Mouse (Mus musculus) mesoderm, embryonic 11.5 days (tissue): ENCODE measurements at regions not wholly inside any gene's neighbourhood (a gene's known extent, or its start where the extent isn't known, plus 50 kb on each side); places are given as distances from the start of the nearest gene placed in this dataset.
"Not testable (repeated sequence)": the region's sequence is repeated elsewhere in the genome, so short reads cannot be mapped to it uniquely, and the experiment has no call there.

Source experiments
- DNase-seq: peaks from one replicate; pipeline ENCODE4 v3.0.0-alpha.2; 2012; ENCODE audit warnings: low read depth, low spot score

DNA sequence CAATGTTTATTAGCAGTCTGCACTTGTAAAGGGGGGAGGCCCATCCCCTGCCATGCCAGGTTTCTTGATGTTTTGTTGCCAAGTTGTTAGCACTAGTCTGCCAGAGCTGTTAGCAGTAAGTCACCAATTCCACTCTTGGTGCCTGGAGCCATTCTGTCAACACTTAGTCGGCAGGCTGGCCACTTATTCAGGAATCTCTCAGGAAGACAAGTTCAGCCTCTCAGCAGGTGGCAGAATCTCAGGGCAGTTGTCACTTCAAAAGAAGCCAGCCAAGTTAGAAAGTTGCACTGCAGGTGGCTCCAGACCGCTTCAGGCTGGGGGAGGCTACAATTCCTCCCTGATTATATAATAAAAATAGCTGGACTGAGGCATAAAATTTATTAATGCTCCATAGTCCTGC lies 424.2 kb downstream of the Cdh10 start:
- DNase-seq, result not testable (repeated sequence)

DNA sequence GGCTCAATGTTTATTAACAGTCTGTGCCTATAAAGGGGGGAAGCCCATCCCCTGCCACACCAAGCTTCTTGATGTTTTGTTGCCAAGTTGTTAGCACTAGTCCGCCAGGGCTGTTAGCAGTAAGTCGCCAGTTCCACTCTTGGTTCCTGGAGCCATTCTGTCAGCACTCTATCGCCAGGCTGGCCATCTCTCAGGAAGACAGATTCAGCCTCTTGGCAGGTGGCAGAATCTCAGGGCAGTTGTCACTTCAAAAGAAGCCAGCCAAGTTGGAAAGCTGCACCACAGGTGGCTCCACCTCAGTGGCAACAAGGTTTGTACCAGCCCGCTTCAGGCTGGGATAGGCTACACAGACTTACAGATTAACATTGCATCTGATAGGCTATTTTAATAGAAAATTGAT lies 428.7 kb downstream of the Cdh10 start:
- no peak for DNase-seq

DNA sequence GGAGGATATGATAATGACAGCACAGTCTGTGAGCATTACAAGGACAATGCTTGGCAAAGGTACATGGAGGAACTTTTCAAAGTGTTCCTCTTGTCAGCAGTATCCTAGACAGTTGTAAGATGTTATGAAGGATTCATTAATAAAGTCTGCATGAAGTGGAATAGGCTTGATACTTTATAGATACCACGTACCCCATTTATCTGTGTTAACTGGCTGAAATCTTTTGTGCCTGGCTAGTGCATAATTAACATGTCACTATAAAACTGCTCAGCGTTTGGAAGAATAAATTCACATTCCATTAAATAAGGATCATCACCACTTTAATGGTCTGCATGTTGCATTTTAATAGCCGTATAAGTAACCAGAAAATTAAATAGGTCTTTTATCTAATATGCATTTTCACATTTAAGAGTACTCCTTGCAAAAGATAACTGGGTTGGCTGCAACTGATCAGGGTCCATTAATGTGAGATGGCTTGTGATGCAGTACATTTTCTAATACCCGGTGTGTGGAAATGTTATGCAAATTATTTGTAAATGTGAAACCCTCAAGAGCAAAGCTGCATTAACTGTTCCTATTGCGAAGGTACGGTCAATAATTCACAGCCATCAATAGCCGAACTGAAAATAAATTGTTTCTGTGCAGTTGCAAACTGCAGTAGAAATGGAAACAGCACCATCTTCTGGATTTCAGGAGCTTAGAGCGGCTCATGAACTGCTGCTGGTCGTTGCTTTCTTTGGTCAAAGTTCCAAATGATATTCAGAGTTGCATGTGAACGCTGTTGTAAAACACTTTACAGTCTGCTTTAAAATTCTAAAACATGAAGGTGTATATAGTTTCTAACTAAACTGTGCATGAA lies 457.4 kb downstream of the Cdh10 start:
- peak; percentile 21 for DNase-seq

DNA sequence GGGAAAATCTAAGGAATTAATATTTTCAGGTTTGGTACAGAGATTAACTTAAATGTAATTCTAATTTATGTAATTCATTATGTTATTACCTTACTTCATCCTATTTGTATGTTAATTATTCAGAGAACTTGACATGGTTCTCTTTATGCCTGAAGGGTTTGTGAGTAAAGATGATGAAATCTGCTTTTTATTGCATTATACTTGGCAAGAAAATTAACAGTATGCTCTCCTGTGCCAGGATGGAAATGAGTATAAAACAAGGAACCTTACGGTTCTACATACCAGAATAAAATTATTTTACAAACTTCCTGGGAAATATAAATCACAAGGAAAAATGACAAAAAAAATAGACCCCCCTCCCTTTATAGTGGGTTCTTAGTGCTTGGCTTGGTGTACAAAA lies 497.6 kb downstream of the Cdh10 start:
- DNase-seq, result no peak

DNA sequence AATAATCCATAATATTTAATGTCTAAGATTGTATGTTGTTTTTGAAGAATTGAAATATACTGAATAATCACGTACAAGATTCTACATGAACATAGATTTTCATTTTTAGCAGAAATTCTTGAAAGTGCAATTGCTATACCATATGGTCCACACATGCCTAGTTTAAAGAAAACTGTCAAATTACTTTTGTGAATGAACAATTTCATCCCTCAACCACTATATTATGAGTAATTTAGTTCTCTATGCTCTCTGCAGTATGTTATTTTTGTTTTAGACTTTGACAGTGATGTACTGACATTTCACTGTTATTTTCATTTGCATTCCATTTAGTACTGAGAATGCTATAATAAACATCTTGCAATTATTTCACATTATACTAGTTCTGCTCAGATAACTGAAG lies 537.6 kb downstream of the Cdh10 start:
- no peak for DNase-seq

DNA sequence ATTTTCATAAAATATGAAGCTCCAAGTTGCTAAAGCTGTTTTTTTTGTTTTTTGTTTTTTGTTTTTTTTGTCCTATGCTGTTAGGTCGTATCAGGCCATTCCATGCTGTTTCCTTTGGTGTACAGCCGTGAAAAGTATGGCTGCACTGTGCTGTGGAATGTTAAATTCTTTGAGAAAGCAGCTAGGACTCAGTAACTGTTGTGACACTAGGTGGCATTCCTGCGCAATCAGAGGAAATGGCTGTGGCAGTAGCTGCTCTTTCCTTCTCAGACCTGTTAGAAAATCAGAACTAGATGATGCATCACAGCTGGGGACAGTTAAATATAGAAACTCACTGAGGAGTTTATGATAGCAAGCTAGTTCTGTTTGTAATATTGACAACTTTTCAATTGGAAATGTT lies 541.9 kb downstream of the Cdh10 start:
- DNase-seq, result peak; percentile 9

DNA sequence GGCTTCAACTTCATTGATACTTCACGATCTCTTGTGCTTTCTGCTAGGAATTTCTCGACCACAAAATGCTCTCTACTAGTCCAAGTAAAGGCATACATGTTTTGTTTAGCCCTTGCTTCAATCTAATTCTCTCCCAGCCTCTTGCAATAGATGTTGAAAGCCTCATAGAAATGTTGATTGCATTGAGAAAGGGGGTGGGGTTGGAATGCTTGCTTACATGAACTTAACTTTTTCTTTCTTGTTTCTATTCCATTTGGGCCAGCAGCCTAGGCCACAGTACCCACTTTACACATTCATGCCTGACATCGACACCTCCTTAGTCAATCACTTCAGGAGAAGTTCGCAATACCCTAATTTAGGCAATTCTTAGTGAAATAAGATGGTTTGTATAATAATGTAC lies 571.2 kb downstream of the Cdh10 start:
- no peak for DNase-seq

DNA sequence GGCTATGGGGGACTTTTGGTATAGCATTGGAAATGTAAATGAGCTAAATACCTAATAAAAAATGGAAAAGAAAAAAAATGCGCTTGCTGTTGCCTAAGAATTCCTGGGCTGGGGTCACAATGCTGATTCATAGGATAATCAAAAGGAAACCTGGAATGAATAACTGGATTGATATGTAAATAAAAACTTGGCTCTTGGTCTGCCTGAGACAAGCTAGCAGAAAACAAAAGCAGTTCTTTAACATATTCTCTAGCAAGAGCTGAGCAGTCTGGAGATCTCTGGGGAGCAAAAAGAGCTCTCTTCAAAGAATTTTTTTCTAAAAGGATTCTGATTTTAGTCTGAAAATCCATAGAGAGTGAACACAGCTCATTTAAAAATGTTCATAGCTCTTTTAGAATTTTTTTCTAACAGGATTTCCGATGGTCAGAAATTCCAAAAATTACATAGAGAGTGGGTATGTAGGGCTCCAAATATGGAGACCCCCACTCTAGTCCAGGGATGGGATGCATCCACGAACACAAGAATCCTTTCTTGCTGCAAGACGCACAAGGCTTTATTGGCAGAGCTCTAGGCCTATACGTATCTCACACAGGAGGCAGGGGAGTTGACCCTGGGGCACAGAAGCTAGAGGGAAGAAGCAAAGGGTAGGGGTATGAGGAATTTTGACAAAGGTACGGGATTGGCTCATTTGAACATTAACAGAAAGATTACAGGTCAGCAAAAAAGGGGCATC lies 572.7 kb downstream of the Cdh10 start:
- no peak for DNase-seq

DNA sequence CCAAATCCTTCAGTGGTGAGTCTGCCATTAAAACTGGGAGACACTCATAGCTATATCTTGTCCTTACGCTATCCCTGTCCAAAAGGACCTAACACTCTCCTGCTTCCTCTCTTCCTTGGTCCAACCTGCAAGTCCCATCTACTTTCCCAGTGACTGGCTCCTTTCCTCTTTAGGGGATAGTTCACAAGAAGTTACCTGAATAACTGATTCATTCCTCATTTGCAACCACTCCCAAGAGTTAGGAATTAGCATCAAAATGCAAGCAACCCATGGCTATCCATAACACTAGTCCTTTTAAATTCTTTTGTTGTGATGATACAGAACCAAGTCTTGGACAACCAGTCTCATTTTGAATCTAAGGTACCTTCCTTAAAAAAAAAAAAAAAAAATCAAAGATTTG lies 576.9 kb downstream of the Cdh10 start:
- no peak for DNase-seq
